Mouse (Mus musculus) heart, embryonic 13.5 days (tissue): Measurements from ENCODE around the gene Tmem182. TPM values are rescaled to one million over a fixed set of nuclear protein-coding genes. Genes with fewer than 3 reads are reported as not detected.

Experiments
- ATAC-seq: fragments of 200-750 bp; cut with Nextera tagmentation; 2 replicates; pipeline ENCODE4 v1.8.0; 2017; ENCODE audit warnings: moderate TSS enrichment; ENCODE audit not compliant: insufficient number of reproducible peaks, low FRiP score, low TSS enrichment; ENCODE audit errors: extremely low read depth
- H3K27ac ChIP-seq: fragments of 300-500 bp; sonication (generic); replicated peaks from 2 replicates; pipeline ENCODE4 v1.5.1; 2015; ENCODE audit warnings: moderate library complexity, mild to moderate bottlenecking, inconsistent platforms
- H3K27me3 ChIP-seq: fragments of 300-500 bp; sonication (generic); replicated peaks from 2 replicates; pipeline ENCODE4 v1.6.1; 2015; ENCODE audit warnings: mild to moderate bottlenecking, inconsistent platforms
- H3K36me3 ChIP-seq: fragments of 300-500 bp; sonication (generic); 2 replicates; pipeline ENCODE4 v1.6.1; 2015; ENCODE audit warnings: mild to moderate bottlenecking, inconsistent platforms
- H3K4me1 ChIP-seq: fragments of 300-500 bp; sonication (generic); 2 replicates; pipeline ENCODE4 v1.6.1; 2015; ENCODE audit warnings: inconsistent platforms
- H3K4me2 ChIP-seq: fragments of 300-500 bp; sonication (generic); 2 replicates; pipeline ENCODE4 v1.6.1; 2015; ENCODE audit warnings: inconsistent platforms, mild to moderate bottlenecking, moderate library complexity
- H3K4me3 ChIP-seq: fragments of 300-500 bp; sonication (generic); 2 replicates; pipeline ENCODE4 v1.5.1; 2015; ENCODE audit warnings: moderate library complexity, mild to moderate bottlenecking, inconsistent platforms
- H3K9ac ChIP-seq: fragments of 300-500 bp; sonication (generic); 2 replicates; pipeline ENCODE4 v1.6.1; 2015; ENCODE audit warnings: inconsistent platforms, mild to moderate bottlenecking, moderate library complexity
- H3K9me3 ChIP-seq: fragments of 300-500 bp; sonication (generic); 2 replicates; pipeline ENCODE4 v1.6.1; 2016; ENCODE audit warnings: inconsistent platforms
- WGBS: fragments of 180-500 bp; shearing (Covaris S2); methylation state at CpG from one replicate; pipeline ENCODE4 v1.1.7; 2015; ENCODE audit warnings: mixed read lengths; 5-methylcytosine and 5-hydroxymethylcytosine counted together
- polyA plus RNA-seq: library from polyadenylated mRNA; unstranded; fragments of >200 nt; fragmentation: Nextera tagmentation; extraction: Ambion mirVana; gene quantifications from 2 replicates; pipeline ENCODE4 v1.2.1, GENCODE M21; 2015

Gene Tmem182
- polyA plus RNA-seq, 1 experiment from 2014 or later: 22.5 TPM

GRCm38 (mm10) chr1:40873760-40874455, 68.5 kb downstream of the Tmem182 start:
- Histone ChIP-seq H3K4me1 (peaks cover 18% of the 10 kb centered on the region), H3K9me3 (no peaks in the 10 kb centered on the region), H3K4me2 (peak overlapping the region; percentile 66), H3K9ac (peak overlapping the region; percentile 67), H3K27ac (0 out of 2 replicates have a peak overlapping the region, but pooled peaks have one; percentile 20), H3K36me3 (no peaks in the 10 kb centered on the region), H3K4me3 (peak overlapping the region; percentile 38), H3K27me3 (no peaks in the 10 kb centered on the region)
- 51% methylated on average over 10 of the region's 10 CpGs for WGBS
- no peak for ATAC-seq

GRCm38 (mm10) chr1:40874456-40875375, 69.3 kb downstream of the Tmem182 start:
- H3K9ac ChIP-seq: peak overlapping the region; percentile 67
- H3K27ac ChIP-seq: peak overlapping the region; percentile 20; the same call in 1 of the 2 replicates
- peak overlapping the region; percentile 66 for H3K4me2 ChIP-seq
- H3K36me3 ChIP-seq: no peaks in the 10 kb centered on the region
- H3K4me3 ChIP-seq: peak overlapping the region; percentile 38
- H3K4me1 ChIP-seq: peaks cover 18% of the 10 kb centered on the region
- ATAC-seq: no peak
- H3K27me3 ChIP-seq: no peaks in the 10 kb centered on the region
- WGBS: 63% methylated on average over 26 of the region's 26 CpGs
- no peaks in the 10 kb centered on the region for H3K9me3 ChIP-seq

- Histone ChIP-seq H3K27ac (no peak overlapping the region), H3K4me1 (peaks cover 14% of the 10 kb centered on the region), H3K27me3 (no peaks in the 10 kb centered on the region), H3K9ac (no peak overlapping the region), H3K4me3 (no peak overlapping the region), H3K9me3 (no peaks in the 10 kb centered on the region), H3K36me3 (no peaks in the 10 kb centered on the region), H3K4me2 (no peak overlapping the region)
- 15% methylated on average over 9 of the region's 9 CpGs for WGBS
- ATAC-seq: no peak
Observed at GRCm38 (mm10) chr1:40879051-40879450, 73.7 kb downstream of the Tmem182 start.

GRCm38 (mm10) chr1:40879526-40879925, 74.1 kb downstream of the Tmem182 start:
- Histone ChIP-seq H3K4me3 (no peak overlapping the region), H3K9me3 (no peaks in the 10 kb centered on the region), H3K9ac (no peak overlapping the region), H3K27ac (no peak overlapping the region), H3K4me2 (no peak overlapping the region), H3K4me1 (peaks cover 9% of the 10 kb centered on the region), H3K27me3 (no peaks in the 10 kb centered on the region), H3K36me3 (no peaks in the 10 kb centered on the region)
- ATAC-seq: no peak
- 65% methylated on average over 6 of the region's 6 CpGs for WGBS

DNA sequence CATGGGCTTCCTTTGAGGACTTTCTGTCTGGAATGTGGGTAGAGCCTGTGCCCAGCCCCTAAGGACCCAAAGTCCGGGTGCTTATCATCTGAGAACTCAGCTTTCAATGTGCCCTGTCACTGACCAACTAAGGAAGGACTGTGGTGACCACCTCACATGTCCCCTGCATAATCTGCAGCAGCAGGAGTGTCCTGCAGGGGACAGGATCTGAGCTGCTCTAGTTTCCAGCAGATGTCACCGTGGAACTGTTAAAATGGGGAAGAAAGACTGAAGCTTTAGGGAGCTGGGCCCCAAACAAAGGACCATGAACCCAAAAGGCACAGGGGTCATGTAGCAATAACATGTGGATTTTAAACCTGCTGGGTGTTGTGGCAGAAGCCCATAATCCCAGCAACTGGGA, 75.1 kb downstream of the Tmem182 start:
- no peaks in the 10 kb centered on the region for H3K36me3 ChIP-seq
- no peak for ATAC-seq
- no peak overlapping the region for H3K27ac ChIP-seq
- H3K4me1 ChIP-seq: peaks cover 6% of the 10 kb centered on the region
- no peak overlapping the region for H3K4me2 ChIP-seq
- no peaks in the 10 kb centered on the region for H3K9me3 ChIP-seq
- H3K9ac ChIP-seq: no peak overlapping the region
- no peaks in the 10 kb centered on the region for H3K27me3 ChIP-seq
- H3K4me3 ChIP-seq: no peak overlapping the region
- WGBS: 26% methylated on average over 2 of the region's 2 CpGs

DNA sequence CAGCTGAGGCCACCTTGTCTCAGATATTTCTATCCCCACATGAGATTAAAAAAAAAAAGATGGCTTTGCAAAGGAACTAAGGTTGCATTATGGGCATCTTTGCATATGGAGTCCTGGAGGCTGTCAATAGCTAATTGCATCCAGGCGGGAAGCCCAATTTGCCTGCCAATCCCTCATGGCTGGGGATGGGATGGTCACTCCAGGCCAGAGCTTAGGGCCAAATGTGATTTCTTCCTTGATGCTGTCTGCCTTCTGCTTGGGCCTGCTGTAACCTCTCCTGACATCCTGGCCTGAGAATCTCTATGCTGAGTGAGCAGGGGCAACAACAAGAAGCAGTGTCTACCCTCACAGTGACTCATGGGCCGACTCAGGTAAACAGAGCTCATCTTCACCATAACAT, 78.5 kb downstream of the Tmem182 start:
- 70% methylated on average over 2 of the region's 2 CpGs for WGBS
- Histone ChIP-seq H3K9ac (no peak overlapping the region), H3K4me3 (no peak overlapping the region), H3K4me1 (peaks cover 7% of the 10 kb centered on the region), H3K27me3 (no peaks in the 10 kb centered on the region), H3K36me3 (no peaks in the 10 kb centered on the region), H3K4me2 (no peak overlapping the region), H3K9me3 (no peaks in the 10 kb centered on the region), H3K27ac (no peak overlapping the region)
- no peak for ATAC-seq

- peaks cover 7% of the 10 kb centered on the region for H3K4me1 ChIP-seq
- no peak overlapping the region for H3K27ac ChIP-seq
- no peak overlapping the region for H3K9ac ChIP-seq
- no peak overlapping the region for H3K4me2 ChIP-seq
- H3K4me3 ChIP-seq: no peak overlapping the region
- no peaks in the 10 kb centered on the region for H3K36me3 ChIP-seq
- 78% methylated on average over 6 of the region's 6 CpGs for WGBS
- H3K27me3 ChIP-seq: no peaks in the 10 kb centered on the region
- ATAC-seq: no peak
- no peaks in the 10 kb centered on the region for H3K9me3 ChIP-seq
Observed at GRCm38 (mm10) chr1:40884943-40885342, 79.5 kb downstream of the Tmem182 start.

DNA sequence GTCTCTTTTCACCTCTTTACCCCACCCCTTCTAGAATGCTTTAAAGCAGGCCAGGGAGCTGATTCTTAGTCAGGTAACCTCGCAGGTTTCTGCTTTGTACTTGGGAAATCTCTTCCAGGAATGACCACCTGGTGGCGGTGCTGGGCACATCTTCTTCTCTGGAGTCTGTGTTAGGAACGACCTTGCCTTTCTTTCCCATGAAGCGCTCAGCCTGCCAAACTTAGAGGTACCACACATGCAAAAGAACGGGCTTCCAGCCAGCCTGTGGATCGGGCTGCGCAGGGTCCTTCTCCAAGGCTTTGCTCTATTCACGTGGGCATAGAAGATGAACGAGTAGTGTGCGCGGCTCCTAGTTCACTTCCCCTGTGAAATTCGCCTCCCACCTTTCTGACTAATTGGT, 82.3 kb downstream of the Tmem182 start:
- Histone ChIP-seq H3K4me2 (peak overlapping the region; percentile 38; the same call in 1 of the 2 replicates), H3K4me3 (no peak overlapping the region), H3K27ac (no peak overlapping the region), H3K27me3 (peaks cover 5% of the 10 kb centered on the region), H3K36me3 (no peaks in the 10 kb centered on the region), H3K9ac (0 out of 2 replicates have a peak overlapping the region, but pooled peaks have one; percentile 37), H3K4me1 (peaks cover 7% of the 10 kb centered on the region; the same call in 1 of the 2 replicates), H3K9me3 (no peaks in the 10 kb centered on the region)
- WGBS: 35% methylated on average over 12 of the region's 12 CpGs
- ATAC-seq: no peak

- no peak overlapping the region for H3K9ac ChIP-seq
- H3K27me3 ChIP-seq: peaks cover 5% of the 10 kb centered on the region
- H3K36me3 ChIP-seq: no peaks in the 10 kb centered on the region
- peaks cover 7% of the 10 kb centered on the region; the same call in 1 of the 2 replicates for H3K4me1 ChIP-seq
- H3K4me2 ChIP-seq: no peak overlapping the region
- no peaks in the 10 kb centered on the region for H3K9me3 ChIP-seq
- H3K27ac ChIP-seq: no peak overlapping the region
- WGBS: 79% methylated on average over 8 of the region's 8 CpGs
- no peak for ATAC-seq
- no peak overlapping the region for H3K4me3 ChIP-seq
Observed at GRCm38 (mm10) chr1:40888396-40889040, 83.1 kb downstream of the Tmem182 start.

DNA sequence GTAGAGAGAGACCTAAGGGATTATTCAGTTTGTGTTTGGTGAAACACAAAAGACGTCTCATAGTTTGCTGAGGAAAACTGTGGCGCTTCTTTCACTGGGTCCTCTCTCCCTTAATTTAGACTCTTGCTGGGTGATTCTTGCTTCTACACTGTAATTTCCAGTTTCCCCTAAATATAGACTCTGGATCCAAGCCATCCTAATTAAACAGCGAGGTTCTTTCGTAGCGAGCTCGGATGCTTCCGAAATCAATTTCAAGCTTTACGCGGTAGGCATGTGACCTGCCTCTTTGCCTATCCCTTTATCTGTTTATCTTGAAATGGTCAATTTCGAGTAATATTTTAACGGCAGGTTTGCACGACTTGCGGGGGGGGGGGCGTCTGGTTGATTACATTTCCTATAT, 84.2 kb downstream of the Tmem182 start:
- Histone ChIP-seq H3K4me3 (no peak overlapping the region), H3K27ac (no peak overlapping the region), H3K36me3 (no peaks in the 10 kb centered on the region), H3K27me3 (peaks cover 5% of the 10 kb centered on the region), H3K4me1 (peaks cover 7% of the 10 kb centered on the region; the same call in 1 of the 2 replicates), H3K4me2 (no peak overlapping the region), H3K9ac (no peak overlapping the region), H3K9me3 (no peaks in the 10 kb centered on the region)
- ATAC-seq: no peak
- WGBS: 87% methylated on average over 14 of the region's 14 CpGs

- Histone ChIP-seq H3K27ac (no peak overlapping the region), H3K4me3 (no peak overlapping the region), H3K4me1 (peaks cover 7% of the 10 kb centered on the region; the same call in 1 of the 2 replicates), H3K36me3 (no peaks in the 10 kb centered on the region), H3K4me2 (no peak overlapping the region), H3K27me3 (peaks cover 5% of the 10 kb centered on the region), H3K9ac (no peak overlapping the region), H3K9me3 (no peaks in the 10 kb centered on the region)
- 59% methylated on average over 8 of the region's 8 CpGs for WGBS
- ATAC-seq: no peak
Observed at GRCm38 (mm10) chr1:40890246-40890645, 84.8 kb downstream of the Tmem182 start.
